Mouse (Mus musculus) stomach, postnatal 0 days (tissue): ENCODE measurements around the gene Ube2f.

Experiments
- CTCF ChIP-seq: IDR thresholded peaks from 2 replicates; pipeline ENCODE4 v1.5.1; 2016; ENCODE audit warnings: antibody characterized with exemption, low read depth, mild to moderate bottlenecking, moderate library complexity
- EP300 ChIP-seq: optimal IDR thresholded peaks from 2 replicates; pipeline ENCODE3; 2016; ENCODE audit warnings: antibody characterized with exemption

DNA sequence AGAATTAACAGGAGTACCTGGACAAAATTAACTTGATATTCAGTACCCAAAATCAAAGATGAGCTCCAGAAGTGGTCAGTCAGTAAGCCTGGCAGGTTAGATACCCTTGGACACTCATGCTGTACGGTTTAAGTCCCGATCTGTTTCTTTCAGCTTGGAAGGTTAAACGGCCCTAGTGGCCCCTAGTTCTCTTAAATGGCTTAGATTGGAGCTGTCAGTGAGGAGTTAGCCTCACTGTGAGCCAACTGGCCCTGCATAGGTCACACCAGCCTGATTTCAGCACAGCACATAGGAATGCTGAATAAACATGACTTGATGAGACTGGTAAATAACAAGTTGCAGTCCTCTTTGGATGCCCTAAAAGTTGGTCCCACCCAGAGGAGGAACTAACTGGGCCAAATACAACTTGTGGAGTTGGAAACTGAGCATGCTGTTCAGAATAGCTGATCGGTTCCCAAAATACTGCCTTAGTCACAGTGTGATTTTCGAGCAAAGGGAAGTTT is 1.1 kb downstream of the Ube2f start:
- no peak for TF ChIP-seq CTCF
- TF ChIP-seq EP300, result no peak
